Mouse (Mus musculus) retina, embryonic 14.5 days (tissue): ENCODE data around the gene Cxcr5.

Experiments
- DNase-seq: peaks from one replicate; pipeline ENCODE4 v3.0.0-alpha.2; 2015; ENCODE audit warnings: low spot score

The Cxcr5 gene

DNA sequence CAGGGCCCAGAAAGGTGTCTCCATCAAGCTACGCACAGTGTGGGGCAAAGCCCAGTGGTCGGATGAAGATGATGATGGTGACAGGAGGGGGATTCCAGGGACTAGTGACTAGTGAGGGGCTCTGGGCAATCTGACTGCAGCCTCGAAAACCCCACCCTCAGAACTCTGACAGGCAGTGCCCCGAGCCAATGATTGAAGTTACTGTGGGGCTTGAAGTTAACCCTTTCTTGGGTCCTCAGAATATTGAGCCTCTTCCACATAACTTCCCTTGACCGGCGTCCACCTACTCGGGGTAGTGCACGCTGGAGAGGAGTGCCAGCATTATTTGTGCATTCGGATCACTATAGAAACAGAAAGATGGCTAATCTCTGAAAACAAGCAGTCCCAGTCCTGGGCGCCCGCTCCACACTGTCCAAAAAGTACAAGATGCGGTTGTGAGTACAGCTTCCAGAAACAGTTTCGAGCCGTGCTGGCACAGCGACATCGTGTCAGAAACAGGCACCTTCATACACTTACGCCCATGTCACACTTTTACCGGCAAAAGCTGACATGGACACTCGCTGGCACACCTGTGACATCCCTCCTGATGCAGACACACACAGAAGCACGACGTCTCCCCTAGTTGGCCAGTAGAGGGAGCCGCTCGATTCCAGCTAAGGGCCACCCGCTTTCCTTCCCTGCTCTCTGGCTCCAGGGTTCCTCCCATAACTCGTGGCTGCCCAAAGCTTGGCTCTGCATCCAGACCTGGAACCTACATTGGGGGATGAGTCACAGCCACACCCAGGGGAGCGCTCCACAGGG, 81.8 kb downstream of the Cxcr5 start:
- DNase-seq, result peak; percentile 94

- peak; percentile 93 for DNase-seq
Measured at GRCm38 (mm10) chr9:44478959-44479605, 82.6 kb downstream of the Cxcr5 start.

DNA sequence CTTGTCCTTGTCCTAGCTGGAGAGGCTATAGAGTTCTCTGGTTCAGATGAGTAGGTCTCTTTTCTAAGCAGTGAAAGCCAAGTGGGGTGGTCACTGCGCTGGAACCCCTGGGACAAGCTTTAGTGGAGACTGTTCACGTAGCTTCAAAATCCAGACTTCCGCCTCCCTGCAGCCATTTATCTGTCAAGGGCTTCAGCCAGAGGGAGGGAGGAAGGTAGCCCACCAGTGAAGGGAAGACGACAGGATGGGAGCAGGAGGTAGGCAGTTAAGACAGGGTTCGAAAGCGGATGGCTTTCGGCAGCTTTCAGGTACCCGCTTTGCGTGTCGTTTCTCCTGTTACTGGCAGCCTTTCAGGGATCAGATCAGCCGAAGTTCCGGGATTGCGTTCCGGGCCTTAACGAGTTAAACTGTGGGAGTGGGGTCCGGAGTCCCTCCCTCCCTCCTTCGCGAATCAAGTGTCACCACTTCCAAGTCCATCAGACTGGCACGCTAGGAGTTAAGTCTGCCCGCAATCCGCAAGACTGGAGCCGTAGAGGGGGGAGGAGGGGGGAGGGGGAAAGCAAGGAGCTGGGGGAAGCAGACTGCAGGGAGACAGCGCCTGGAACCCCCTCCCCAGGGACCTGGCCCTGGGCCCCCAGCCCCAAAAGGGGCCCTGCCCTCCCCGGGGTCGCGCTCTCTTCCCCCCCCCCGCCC, 83.3 kb downstream of the Cxcr5 start:
- DNase-seq, result peak; percentile 91

DNA sequence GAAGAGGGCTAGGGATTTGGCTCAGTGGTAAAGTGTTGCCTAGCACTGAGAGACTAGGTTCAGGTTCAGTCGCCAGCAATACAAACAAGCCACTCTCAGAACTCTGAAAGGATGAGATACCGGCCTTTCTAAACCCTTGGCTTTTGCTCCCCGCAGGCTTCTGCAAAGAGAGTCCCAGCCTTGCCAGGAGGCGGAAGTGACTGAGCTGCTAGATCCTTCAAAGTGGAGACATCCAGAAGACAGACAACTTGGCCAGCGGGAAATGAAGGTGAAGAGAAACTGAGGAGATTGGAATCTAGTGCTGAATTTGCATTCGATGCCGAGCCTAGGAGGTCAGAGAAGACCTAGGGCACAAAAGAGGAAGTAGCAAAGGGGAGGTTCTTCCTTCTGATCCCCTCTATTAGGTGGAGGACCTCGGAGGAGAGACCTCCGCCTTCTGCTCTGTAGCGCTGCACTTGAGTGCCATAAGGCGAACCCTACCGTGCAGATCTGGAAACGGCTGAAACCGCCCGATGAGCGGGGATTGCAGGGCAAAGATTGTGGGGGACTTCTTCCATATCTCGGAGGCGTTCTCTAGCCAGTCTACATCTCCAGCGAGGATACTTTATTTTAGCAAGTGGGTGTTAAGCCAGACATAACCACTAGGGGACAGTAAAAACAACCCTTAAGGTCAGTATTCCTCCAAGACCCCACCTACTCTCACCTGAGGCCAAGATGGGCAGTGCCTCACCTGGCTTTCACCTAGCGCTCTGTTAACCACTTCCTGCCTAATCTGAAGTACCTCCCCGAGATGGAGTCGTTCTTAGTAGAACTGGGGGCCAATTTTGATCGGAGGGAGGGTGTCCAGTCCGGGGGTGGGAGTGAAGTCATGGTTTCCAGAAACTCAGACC, 84.1 kb downstream of the Cxcr5 start:
- peak; percentile 89 for DNase-seq

- DNase-seq, result no peak
Measured at GRCm38 (mm10) chr9:44475936-44476335, 85.7 kb downstream of the Cxcr5 start.

- no peak for DNase-seq
Measured at GRCm38 (mm10) chr9:44474327-44474726, 87.3 kb downstream of the Cxcr5 start.

- no peak for DNase-seq
Measured at GRCm38 (mm10) chr9:44473184-44473583, 88.5 kb downstream of the Cxcr5 start.

GRCm38 (mm10) chr9:44468800-44469199, 92.9 kb downstream of the Cxcr5 start:
- DNase-seq, result no peak

GRCm38 (mm10) chr9:44468224-44468623, 93.5 kb downstream of the Cxcr5 start:
- DNase-seq, result no peak

DNA sequence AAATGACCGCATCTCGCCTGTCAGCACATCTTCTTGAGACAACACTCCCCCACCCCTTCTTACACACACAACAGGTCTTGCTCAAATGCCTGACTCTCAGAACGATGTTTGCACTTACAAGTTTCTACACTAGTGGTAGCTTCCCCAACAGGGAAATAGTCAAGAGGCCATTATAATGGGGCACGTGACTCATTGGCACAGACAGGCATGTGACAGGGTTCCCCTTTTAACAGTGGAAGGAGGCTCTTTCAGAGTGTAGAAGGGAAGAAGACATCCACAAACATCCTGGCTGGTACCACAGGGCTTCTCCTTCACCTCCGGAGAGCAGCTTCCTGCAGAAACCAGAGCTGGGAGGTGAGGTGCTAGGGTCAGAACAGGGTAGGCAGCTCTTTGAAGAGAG, 99.7 kb downstream of the Cxcr5 start:
- DNase-seq, result no peak
